Mouse (Mus musculus): ENCODE data around the gene Cyp4a12b. TPM values are rescaled to one million over a fixed set of nuclear protein-coding genes. Genes with fewer than 3 reads are reported as not detected.

Cyp4a12b gene
- polyA plus RNA-seq, 1 experiment from 2014 or later, result not detected

Other genes with a start within 250 kb of the Cyp4a12b start
- gene Cyp4a29, start 169.5 kb upstream of the Cyp4a12b start, polyA plus RNA-seq (2015; fragmentation: Nextera tagmentation; extraction: Ambion mirVana), result not detected in 2 replicates
- 0.17 TPM in 1 of 2 replicates, not detected in the other for gene Cyp4a12a, start 112.6 kb upstream of the Cyp4a12b start, polyA plus RNA-seq (2015; fragmentation: Nextera tagmentation; extraction: Ambion mirVana)
- gene Cyp4a30b, start 41.0 kb downstream of the Cyp4a12b start, polyA plus RNA-seq (2015; fragmentation: Nextera tagmentation; extraction: Ambion mirVana), result not detected in 2 replicates
- gene Cyp4a14, start 84.5 kb downstream of the Cyp4a12b start, polyA plus RNA-seq (2015; fragmentation: Nextera tagmentation; extraction: Ambion mirVana), result not detected in 2 replicates
- gene Cyp4a10, start 106.6 kb downstream of the Cyp4a12b start, polyA plus RNA-seq (2015; fragmentation: Nextera tagmentation; extraction: Ambion mirVana), result 0.31 and 0.35 TPM in 2 replicates
- gene Cyp4a31, start 152.0 kb downstream of the Cyp4a12b start, polyA plus RNA-seq (2015; fragmentation: Nextera tagmentation; extraction: Ambion mirVana), result 0.05 TPM in 1 of 2 replicates, not detected in the other
- gene Cyp4a32, start 189.3 kb downstream of the Cyp4a12b start, polyA plus RNA-seq (2015; fragmentation: Nextera tagmentation; extraction: Ambion mirVana), result not detected in 2 replicates
- 2.1 and 2.4 TPM in 2 replicates for gene Cyp4b1, start 236.1 kb downstream of the Cyp4a12b start, polyA plus RNA-seq (2015; fragmentation: Nextera tagmentation; extraction: Ambion mirVana)